Mouse (Mus musculus) hematopoietic stem cell, adult 5-6 weeks (primary cell): ENCODE measurements at regions not wholly inside any gene's neighbourhood (a gene's known extent, or its start where the extent isn't known, plus 50 kb on each side); places are given as distances from the start of the nearest gene placed in this dataset.
"Not testable (repeated sequence)": the region's sequence is repeated elsewhere in the genome, so short reads cannot be mapped to it uniquely, and the experiment has no call there.

Experiments
- ATAC-seq, 2 experiments: fragments of 125-278 bp in 1 of 2; replicated peaks in 1 of 2; 2 replicates each; pipeline ENCODE4 v1.8.0; 2016 to 2017; ENCODE audit warnings: inconsistent platforms in 2 of 2, mild to moderate bottlenecking in 2 of 2, moderate number of reproducible peaks in 2 of 2, low read depth in 1 of 2, moderate TSS enrichment in 1 of 2; ENCODE audit not compliant: low FRiP score in 2 of 2, poor library complexity in 2 of 2, severe bottlenecking in 2 of 2, insufficient read depth in 1 of 2, low TSS enrichment in 1 of 2

DNA sequence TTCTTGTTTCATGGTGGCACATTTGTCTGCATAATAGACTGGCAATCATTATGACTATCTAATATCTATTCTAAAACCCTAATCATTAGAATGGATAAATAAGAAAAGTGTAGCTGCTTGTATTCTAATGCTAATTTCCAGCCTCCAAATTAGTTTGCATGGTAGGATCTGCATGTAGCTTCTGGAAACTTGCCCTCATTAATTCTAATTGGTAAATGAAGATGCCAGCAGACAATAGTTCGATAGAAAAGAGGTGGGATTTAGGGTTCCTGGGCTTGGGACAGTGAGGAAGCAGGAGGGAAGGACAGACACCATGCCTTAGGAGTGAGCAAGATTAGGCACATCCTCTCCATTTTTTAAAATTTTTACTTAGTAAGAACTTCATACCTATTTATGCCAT, 1008.3 kb downstream of the Basp1 start:
- ATAC-seq: no peak

DNA sequence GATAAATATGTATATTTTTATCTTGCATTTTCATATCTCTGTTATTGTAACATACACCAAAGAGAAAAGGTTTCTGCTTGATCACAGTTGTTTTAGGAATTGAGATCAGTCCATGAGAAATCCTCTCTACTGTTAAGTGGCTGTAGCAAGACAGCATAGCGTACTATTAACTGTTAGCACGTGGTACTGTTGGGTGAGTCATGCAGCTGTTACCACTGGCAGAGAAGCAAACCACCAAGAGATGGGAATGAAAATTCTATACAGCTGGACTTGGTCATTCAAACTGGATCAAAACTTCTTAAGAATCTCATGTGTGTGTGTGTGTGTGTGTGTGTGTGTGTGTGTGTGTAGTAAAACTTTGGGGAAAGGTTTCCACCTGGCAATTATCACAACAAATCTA, 1013.5 kb downstream of the Basp1 start:
- no peak for ATAC-seq

DNA sequence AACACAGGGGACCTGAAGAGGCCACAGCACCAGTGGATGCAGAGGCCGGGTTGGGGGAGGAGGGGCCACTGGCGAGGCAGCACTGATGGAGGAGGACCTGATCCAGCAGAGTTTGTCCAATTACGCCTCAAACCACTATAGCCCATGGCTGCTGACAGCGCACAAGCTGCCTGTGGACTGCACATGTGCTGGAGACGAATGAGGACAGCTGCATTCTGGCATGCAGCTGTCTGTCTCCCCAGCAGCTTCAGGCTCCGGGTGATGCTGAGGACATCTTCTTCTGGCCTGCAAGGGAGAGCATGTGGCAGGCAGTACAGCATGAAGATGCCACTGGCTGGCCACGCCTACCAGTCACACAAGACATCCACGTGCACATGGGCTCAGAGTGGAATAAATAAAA, 1055.2 kb downstream of the Basp1 start:
- no peak for ATAC-seq

DNA sequence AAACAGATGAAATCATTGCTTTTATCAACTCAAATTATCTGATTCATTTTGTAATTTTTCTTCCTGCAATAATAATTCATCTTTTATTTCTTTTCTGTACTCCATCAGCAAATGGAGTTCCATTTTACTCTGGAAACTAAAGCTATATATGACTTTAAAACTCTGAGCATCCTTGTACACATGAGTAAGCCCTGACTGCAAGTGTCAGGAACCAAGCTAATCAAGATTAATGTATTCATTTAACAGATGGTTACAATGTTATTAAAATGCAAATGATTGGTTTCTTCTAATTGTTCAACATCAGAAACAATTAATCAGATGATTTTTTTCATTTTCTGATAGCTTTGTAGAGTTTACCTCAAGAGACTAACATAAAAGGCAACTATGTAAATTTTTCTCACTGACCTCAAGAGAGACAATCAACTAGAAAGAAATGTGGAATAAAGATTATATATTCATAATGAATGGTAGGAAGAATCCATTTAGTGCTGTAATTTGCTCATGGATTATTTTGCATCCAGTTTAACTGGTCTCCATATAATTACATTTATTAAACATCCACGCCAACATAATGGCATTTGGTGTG, 1064.5 kb downstream of the Basp1 start:
- no peak for ATAC-seq

DNA sequence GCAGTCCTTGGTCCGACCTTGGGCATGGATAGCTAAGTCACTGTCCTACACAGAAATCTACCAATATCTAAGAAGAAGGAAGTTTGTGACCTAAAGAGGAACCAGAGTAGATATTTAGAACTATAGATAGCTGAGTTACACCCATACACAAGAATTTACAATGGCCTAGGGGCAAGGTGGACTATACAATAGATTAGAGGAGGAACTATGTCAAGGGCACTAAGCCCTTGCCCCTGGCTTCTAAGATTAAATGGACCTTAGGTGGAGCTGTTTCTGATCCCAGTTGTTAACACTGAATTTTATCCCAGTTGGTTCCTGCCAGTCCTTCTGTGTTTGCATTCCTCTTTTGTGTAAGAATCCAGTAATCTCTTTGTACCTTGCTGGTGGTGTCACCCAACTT, 1077.7 kb downstream of the Basp1 start:
- not testable (repeated sequence) for ATAC-seq

DNA sequence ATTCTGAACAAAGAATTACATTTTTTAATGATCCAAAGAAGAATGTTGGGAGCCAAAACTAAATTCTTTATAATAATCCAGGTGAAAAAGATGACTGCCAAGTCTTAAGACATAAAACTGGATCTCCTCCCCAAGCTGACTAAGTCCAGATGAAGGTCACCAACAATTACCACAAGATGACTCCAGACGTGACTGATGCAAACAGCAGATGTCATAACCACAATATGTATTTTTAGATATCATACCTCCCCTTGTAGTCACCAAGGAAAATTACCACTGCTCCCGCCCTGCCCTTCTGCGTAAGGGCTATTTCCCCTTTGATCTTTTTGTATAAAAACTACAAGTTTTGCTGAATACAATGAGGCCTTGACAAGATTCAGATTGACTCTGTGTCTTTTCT, 1110.4 kb downstream of the Basp1 start:
- not testable (repeated sequence) for ATAC-seq

DNA sequence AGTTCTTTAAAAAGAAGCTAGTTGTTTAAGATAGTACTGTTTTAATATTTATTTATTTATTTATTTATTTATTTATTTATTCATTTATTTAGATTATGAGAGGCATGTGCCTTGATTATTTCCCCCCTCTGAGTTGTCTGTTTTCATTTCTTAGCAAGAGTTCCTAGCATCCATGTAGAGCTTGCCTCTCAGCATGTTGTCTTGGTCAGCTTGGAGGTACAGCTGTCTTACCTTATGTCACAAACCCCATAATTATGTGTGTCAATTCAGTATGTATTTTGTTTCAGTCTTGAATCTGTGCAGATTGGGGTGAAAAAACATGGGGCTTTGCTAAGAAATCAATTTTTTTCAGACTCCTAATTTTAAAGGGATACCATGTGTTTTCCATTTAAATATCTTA, 1116.3 kb downstream of the Basp1 start:
- ATAC-seq: no peak

DNA sequence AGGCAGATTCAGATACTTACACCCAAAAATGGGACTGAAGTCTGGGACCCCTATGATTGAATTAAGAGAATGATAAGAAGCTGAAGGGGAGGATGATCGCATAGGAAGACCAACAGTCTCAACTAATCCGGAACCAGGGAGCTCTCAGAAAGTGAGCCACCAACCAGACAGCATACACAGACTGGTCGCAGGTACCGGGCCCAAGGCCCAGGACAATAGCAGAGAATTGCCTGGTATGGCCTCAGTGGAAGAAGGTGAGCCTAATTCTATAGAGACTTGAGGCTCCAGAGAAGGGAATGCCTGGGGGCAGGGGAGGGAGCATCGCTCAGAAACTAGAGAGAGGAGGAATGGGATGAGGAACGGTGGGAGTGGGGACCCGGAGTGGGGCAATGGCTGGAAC, 1116.8 kb downstream of the Basp1 start:
- no peak for ATAC-seq

DNA sequence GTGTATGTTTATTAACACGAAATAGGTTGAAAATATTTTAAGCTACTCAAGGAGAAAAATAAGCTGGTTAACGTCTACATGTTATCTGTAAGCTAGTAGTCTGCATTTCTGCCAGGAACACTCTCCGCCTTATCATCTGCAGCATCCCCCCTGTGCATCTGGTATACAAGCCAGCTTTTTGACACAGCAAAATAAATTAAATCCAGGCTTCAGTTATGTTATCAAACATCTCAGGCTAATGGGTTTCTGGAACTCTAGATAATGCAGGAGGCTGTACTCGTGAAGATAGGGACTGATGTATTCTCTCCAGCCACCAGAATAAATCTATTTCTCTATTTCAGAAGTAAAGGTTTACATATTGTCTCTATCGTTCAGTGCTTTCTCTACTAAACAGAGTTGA, 1138.5 kb downstream of the Basp1 start:
- ATAC-seq: no peak

DNA sequence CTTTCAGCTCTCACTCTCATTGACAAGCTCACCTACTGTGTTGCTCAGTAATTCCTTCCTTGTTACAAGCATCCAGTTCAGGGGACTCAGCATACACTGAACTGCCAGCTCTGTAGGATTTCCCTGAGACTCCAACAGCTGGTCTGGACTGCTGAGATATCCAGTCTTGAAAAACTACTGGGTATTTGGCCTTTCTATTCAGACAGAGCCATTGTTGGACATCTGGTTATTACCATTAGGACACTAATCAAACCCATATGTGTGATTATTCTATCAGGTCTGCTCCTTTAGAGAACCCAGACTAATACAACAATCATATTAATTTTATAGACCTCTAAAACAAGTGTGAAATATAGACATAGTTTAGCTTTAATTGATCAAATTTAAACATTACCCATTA, 1146.2 kb downstream of the Basp1 start:
- ATAC-seq: no peak
